Mouse (Mus musculus) limb, embryonic 12.5 days (tissue): ENCODE data around the gene Fgd5. TPM values are rescaled to one million over a fixed set of nuclear protein-coding genes. Genes with fewer than 3 reads are reported as not detected.

Source experiments
- ATAC-seq: fragments of 200-750 bp; cut with Nextera tagmentation; 2 replicates; pipeline ENCODE4 v1.8.0; 2017; ENCODE audit warnings: low read depth, moderate TSS enrichment; ENCODE audit not compliant: insufficient number of reproducible peaks, insufficient read depth, low FRiP score, low TSS enrichment
- H3K27ac ChIP-seq: fragments of 300-500 bp; sonication (generic); 2 replicates; pipeline ENCODE4 v1.5.1; 2016; ENCODE audit warnings: mild to moderate bottlenecking, moderate library complexity
- H3K27me3 ChIP-seq: fragments of 300-500 bp; sonication (generic); 2 replicates; pipeline ENCODE4 v1.6.1; 2016; ENCODE audit warnings: mild to moderate bottlenecking, moderate library complexity
- H3K36me3 ChIP-seq: fragments of 300-500 bp; sonication (generic); 2 replicates; pipeline ENCODE4 v1.6.1; 2016; ENCODE audit warnings: mild to moderate bottlenecking, moderate library complexity
- H3K4me1 ChIP-seq: fragments of 300-500 bp; sonication (generic); replicated peaks from 2 replicates; pipeline ENCODE4 v1.6.1; 2016
- H3K4me2 ChIP-seq: fragments of 300-500 bp; sonication (generic); 2 replicates; pipeline ENCODE4 v1.6.1; 2016; ENCODE audit warnings: mild to moderate bottlenecking, moderate library complexity
- H3K4me3 ChIP-seq: fragments of 300-500 bp; sonication (generic); replicated peaks from 2 replicates; pipeline ENCODE4 v1.5.1; 2016; ENCODE audit warnings: mild to moderate bottlenecking
- H3K9ac ChIP-seq: fragments of 300-500 bp; sonication (generic); replicated peaks from 2 replicates; pipeline ENCODE4 v1.6.1; 2016; ENCODE audit warnings: mild to moderate bottlenecking, moderate library complexity
- H3K9me3 ChIP-seq: fragments of 300-500 bp; sonication (generic); 2 replicates; pipeline ENCODE4 v1.6.1; 2016; ENCODE audit warnings: mild to moderate bottlenecking, moderate library complexity
- WGBS: fragments of 180-500 bp; shearing (Covaris S2); methylation state at CpG from one replicate; pipeline ENCODE4 v1.1.7; 2016; 5-methylcytosine and 5-hydroxymethylcytosine counted together
- polyA plus RNA-seq: library from polyadenylated mRNA; unstranded; fragments of >200 nt; fragmentation: Nextera tagmentation; extraction: Ambion mirVana; gene quantifications from 2 replicates; pipeline ENCODE4 v1.2.1, GENCODE M21; 2016

Gene Fgd5
- polyA plus RNA-seq, 1 experiment from 2014 or later: 5.8 TPM

DNA sequence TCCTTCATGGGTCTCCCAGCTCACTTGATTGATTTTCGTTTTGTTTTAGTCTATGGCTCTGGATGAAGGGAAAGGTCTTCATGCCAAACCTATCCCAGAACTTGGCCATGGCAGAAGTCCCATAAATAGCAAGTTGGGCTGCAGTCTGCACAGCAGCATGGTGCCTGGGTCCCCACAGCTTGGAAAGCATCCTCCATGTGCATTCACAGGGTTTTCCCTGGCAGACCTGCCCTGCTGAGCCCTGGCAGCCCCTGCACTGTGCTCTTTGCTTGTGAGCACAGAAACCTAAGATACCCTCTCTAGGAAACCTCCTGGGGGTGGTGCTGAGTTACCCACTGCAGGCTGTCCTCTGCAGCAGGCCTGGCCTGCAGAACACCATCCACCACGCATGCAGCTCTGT is 32.2 kb downstream of the Fgd5 start:
- no peak overlapping the region for H3K9ac ChIP-seq
- no peak for ATAC-seq
- H3K4me1 ChIP-seq: peaks cover 7% of the 10 kb centered on the region; the same call in 1 of the 2 replicates
- H3K4me2 ChIP-seq: no peak overlapping the region
- H3K9me3 ChIP-seq: no peaks in the 10 kb centered on the region
- no peak overlapping the region for H3K4me3 ChIP-seq
- no peaks in the 10 kb centered on the region for H3K27me3 ChIP-seq
- no peak overlapping the region for H3K27ac ChIP-seq
- 84% methylated on average over 2 of the region's 2 CpGs for WGBS
- no peaks in the 10 kb centered on the region for H3K36me3 ChIP-seq

DNA sequence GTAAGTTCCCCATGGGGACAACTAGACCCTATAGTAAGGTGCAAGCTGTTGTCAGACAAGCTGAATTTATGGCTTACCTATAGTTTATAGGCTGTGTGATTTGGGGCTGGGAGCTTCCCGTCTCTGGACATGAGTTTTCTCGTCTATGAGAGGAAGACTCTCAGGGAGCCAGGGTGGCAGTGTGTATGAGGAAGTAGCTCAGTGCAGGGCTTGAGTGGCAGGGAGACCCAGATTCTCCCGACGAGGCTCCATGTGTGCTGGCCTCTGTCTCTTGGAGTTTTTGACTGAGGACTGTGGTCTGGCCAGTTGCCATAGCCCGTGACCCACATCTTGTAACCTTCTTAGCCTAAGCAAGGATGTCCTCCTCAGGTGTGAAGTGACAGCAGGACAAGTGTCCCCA is 33.7 kb downstream of the Fgd5 start:
- H3K9ac ChIP-seq: no peak overlapping the region
- H3K9me3 ChIP-seq: no peaks in the 10 kb centered on the region
- H3K4me2 ChIP-seq: no peak overlapping the region
- 80% methylated on average over 5 of the region's 5 CpGs for WGBS
- H3K27ac ChIP-seq: no peak overlapping the region
- peaks cover 7% of the 10 kb centered on the region; the same call in 1 of the 2 replicates for H3K4me1 ChIP-seq
- H3K36me3 ChIP-seq: no peaks in the 10 kb centered on the region
- no peak for ATAC-seq
- H3K27me3 ChIP-seq: no peaks in the 10 kb centered on the region
- no peak overlapping the region for H3K4me3 ChIP-seq

DNA sequence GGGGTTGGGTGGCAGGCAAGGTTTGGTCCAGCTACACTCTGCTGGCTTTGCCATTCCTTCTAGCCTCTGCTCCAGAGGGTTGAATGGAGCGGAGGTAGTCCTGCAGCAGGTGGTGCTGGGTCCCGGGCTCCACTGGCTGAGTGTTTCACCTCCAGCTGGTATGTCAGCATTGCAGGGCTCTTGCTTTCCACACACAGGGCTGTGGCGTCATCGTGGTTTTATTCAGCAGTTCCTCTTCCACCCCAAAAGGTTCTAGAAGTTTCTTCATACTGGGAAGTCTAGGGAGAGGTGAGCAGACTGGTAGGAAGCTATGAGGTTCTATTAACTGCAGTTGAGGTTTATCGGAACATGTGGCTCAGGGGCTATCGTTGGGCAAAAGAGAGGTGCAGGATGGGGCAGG is 34.4 kb downstream of the Fgd5 start:
- Histone ChIP-seq H3K36me3 (no peaks in the 10 kb centered on the region), H3K4me3 (no peak overlapping the region), H3K9ac (no peak overlapping the region), H3K4me1 (peaks cover 7% of the 10 kb centered on the region; the same call in 1 of the 2 replicates), H3K9me3 (no peaks in the 10 kb centered on the region), H3K4me2 (no peak overlapping the region), H3K27me3 (no peaks in the 10 kb centered on the region), H3K27ac (no peak overlapping the region)
- 89% methylated on average over 6 of the region's 6 CpGs for WGBS
- ATAC-seq: no peak

DNA sequence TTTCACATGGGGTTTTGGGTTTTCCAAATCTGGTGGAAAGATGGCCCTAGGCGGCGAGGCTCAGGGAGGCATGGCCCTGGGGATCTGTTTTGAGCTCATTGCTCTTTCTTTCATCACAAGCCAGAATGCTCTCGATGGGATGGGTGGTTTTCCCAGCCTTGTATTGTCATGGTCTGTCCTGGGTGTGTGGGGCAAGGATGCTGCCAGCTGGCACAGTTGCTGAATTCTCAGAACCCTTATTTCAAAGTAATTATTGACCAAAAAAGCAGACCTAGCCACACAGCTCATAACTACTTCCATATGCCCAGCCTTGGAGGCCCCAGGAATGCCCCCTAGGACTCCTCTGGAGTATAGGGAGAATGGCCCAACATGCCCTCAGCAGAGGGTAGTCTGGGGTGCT is 34.9 kb downstream of the Fgd5 start:
- H3K4me1 ChIP-seq: peaks cover 7% of the 10 kb centered on the region; the same call in 1 of the 2 replicates
- H3K27ac ChIP-seq: no peak overlapping the region
- ATAC-seq: no peak
- H3K4me2 ChIP-seq: no peak overlapping the region
- H3K9ac ChIP-seq: no peak overlapping the region
- no peaks in the 10 kb centered on the region for H3K36me3 ChIP-seq
- no peaks in the 10 kb centered on the region for H3K9me3 ChIP-seq
- H3K27me3 ChIP-seq: no peaks in the 10 kb centered on the region
- 75% methylated on average over 3 of the region's 3 CpGs for WGBS
- no peak overlapping the region for H3K4me3 ChIP-seq

DNA sequence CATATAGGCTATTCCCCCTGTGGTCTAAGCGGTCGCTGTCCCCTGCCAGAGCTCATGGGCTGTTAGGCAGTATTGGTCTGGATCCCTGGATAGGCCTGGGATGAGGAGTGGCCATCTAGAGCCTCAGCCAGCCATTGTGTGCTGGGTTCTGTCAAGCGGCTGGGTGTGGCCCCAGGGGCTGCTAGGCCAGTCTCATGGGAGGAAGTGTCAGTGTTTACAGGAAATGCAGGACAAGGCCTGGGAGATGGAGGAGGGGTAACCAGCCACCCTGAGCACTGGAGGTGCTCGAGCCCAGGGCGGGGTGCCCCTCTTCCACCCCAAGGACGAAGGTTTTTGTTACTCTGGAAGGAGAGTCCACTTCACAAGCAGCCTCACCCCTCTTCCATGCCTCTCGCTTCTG is 36.3 kb downstream of the Fgd5 start:
- H3K27ac ChIP-seq: no peak overlapping the region
- no peak overlapping the region for H3K4me2 ChIP-seq
- H3K4me3 ChIP-seq: no peak overlapping the region
- H3K4me1 ChIP-seq: peaks cover 3% of the 10 kb centered on the region; the same call in 1 of the 2 replicates
- no peaks in the 10 kb centered on the region for H3K9me3 ChIP-seq
- ATAC-seq: no peak
- H3K9ac ChIP-seq: no peak overlapping the region
- no peaks in the 10 kb centered on the region for H3K27me3 ChIP-seq
- H3K36me3 ChIP-seq: no peaks in the 10 kb centered on the region
- 73% methylated on average over 7 of the region's 7 CpGs for WGBS

DNA sequence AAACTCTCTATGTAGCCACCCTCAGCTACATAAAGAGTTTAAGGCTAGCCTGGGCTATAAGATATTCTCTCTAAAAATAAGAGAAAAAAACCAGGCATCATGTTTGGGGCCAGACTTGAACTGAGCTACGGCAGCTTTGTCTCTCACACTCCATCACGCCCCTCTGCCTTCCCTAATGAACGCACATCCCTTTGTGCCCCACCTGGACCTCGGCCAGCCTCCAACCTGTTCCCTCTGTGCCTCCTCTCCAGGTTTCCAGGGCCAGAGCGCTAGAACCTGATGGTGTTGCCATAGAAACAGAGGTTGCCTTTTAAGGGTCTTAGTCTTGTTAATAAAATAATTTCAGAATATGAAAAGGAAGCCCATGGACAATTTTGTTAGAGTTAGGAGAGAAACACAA is 37.2 kb downstream of the Fgd5 start:
- H3K9me3 ChIP-seq: no peaks in the 10 kb centered on the region
- no peaks in the 10 kb centered on the region for H3K36me3 ChIP-seq
- 78% methylated on average over 5 of the region's 5 CpGs for WGBS
- H3K9ac ChIP-seq: no peak overlapping the region
- no peak for ATAC-seq
- H3K27ac ChIP-seq: no peak overlapping the region
- peaks cover 3% of the 10 kb centered on the region; the same call in 1 of the 2 replicates for H3K4me1 ChIP-seq
- no peaks in the 10 kb centered on the region for H3K27me3 ChIP-seq
- H3K4me3 ChIP-seq: no peak overlapping the region
- H3K4me2 ChIP-seq: no peak overlapping the region

DNA sequence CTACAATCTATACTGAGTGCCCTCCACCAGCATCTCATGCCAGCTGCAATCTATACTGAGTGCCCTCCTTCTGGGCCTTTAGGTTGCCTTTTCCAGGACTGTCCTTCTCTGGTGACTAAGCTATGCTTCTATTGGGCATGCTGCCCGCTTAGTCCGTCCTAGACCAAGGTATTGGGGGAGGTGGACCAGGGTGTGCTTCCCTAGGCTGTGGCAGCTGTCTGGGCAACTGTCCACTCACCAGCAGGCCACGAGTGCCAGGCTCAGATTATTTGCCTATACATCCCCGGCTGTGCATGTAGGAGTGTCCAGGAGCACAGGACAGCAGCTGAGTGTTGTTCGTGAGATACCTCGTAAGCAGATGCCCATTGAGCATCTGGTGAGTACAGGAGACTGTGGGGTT is 38.1 kb downstream of the Fgd5 start:
- Histone ChIP-seq H3K36me3 (no peaks in the 10 kb centered on the region), H3K4me2 (no peak overlapping the region), H3K4me1 (peaks cover 3% of the 10 kb centered on the region; the same call in 1 of the 2 replicates), H3K9ac (no peak overlapping the region), H3K4me3 (no peak overlapping the region), H3K9me3 (no peaks in the 10 kb centered on the region), H3K27me3 (no peaks in the 10 kb centered on the region), H3K27ac (no peak overlapping the region)
- ATAC-seq: no peak
- 79% methylated on average over 6 of the region's 6 CpGs for WGBS

DNA sequence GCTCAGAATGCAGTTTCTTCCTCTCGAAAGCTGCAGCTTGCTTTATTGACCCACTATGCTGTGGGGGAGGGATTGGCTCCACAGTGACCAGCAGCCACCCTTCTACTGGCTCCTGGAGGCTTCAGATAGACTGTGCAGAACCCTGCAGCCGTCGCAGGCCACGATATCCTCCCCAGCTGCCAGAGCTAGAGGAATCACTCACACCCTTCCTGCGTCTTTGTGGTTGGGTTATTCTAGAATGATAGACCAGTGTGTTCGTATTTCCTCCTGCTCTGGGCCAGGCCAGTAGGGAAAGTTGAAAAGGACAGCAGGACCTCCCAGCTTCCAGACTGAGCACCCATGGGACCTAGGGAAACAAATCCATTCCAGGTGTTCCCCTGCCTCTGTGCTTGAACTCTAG is 39.7 kb downstream of the Fgd5 start:
- Histone ChIP-seq H3K27ac (no peak overlapping the region), H3K4me2 (no peak overlapping the region), H3K4me1 (peaks cover 3% of the 10 kb centered on the region; the same call in 1 of the 2 replicates), H3K4me3 (no peak overlapping the region), H3K9me3 (no peaks in the 10 kb centered on the region), H3K9ac (no peak overlapping the region), H3K27me3 (no peaks in the 10 kb centered on the region), H3K36me3 (no peaks in the 10 kb centered on the region)
- WGBS: 60% methylated on average over 6 of the region's 6 CpGs
- ATAC-seq: no peak

DNA sequence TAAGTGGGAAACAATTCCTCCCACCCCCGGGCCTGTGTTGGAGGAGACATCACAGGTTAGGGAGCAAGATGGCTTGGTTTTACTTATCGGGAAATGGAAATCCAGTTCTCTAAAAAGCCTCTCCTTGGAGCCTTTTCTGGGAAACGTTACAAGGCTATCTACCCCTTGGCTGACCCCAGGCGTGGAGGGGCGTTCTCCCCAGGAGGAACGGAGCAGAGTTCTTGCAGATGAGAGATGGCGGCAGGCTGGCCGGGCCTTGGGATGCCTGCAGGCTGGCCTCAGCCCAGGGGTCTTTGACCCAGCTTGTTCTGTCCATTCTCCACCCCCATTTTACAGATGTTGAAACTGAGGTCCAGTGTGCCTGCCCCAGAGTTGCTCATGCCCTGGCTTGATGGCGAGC is 42.4 kb downstream of the Fgd5 start:
- Histone ChIP-seq H3K9ac (no peak overlapping the region), H3K4me1 (no peaks in the 10 kb centered on the region; the same call in none of the 2 replicates), H3K4me2 (no peak overlapping the region), H3K4me3 (no peak overlapping the region), H3K36me3 (no peaks in the 10 kb centered on the region), H3K27ac (no peak overlapping the region), H3K9me3 (no peaks in the 10 kb centered on the region), H3K27me3 (no peaks in the 10 kb centered on the region)
- no peak for ATAC-seq
- 87% methylated on average over 9 of the region's 9 CpGs for WGBS

DNA sequence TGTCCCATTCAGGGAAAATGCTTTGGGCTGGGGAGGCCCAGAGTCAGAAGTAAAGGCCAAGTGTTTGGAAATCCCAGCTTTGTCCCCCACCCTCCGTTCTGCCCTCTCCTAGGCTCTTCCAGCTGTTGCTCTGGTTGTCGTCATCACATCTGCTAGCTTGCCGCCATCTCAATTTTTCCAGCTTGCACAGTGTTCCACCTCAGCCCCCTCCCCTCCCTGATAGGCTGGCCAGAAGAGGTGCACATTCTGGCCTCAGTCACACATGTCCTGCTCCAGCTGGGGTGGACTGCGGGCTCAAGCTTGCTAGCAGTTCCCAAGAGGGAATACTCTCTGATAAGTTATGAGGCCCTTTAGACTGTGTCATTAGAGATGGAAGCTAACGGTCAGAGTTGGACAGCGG is 42.8 kb downstream of the Fgd5 start:
- H3K4me2 ChIP-seq: no peak overlapping the region
- no peak overlapping the region for H3K9ac ChIP-seq
- no peak for ATAC-seq
- no peak overlapping the region for H3K4me3 ChIP-seq
- no peaks in the 10 kb centered on the region; the same call in none of the 2 replicates for H3K4me1 ChIP-seq
- no peaks in the 10 kb centered on the region for H3K36me3 ChIP-seq
- no peaks in the 10 kb centered on the region for H3K9me3 ChIP-seq
- H3K27ac ChIP-seq: no peak overlapping the region
- H3K27me3 ChIP-seq: no peaks in the 10 kb centered on the region
- 63% methylated on average over 6 of the region's 6 CpGs for WGBS

DNA sequence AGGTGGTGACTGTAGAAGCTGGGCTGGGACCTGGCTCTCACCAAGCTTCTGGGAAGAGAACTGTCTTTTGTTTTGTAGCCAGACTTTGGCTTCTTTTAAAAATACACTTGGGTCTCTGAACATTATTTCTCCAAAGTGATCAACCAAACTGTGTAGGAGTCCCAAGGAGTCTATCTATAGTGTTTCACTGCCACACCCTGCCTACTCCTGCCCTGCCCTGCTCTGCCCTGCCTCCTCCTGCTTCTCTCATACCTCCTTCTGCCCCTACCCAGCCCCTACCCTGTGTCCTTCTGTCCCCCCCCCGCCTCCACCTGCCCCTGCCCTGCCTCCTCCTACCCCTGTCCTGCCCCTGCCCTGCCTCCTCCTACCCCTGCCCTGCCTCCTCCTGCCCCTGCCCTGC is 46.6 kb downstream of the Fgd5 start:
- Histone ChIP-seq H3K4me1 (no peaks in the 10 kb centered on the region; the same call in 1 of the 2 replicates), H3K27me3 (no peaks in the 10 kb centered on the region), H3K4me3 (no peak overlapping the region), H3K9ac (no peak overlapping the region), H3K36me3 (no peaks in the 10 kb centered on the region), H3K9me3 (no peaks in the 10 kb centered on the region), H3K27ac (no peak overlapping the region), H3K4me2 (no peak overlapping the region)
- 86% methylated on average over 1 of the region's 1 CpGs for WGBS
- no peak for ATAC-seq

DNA sequence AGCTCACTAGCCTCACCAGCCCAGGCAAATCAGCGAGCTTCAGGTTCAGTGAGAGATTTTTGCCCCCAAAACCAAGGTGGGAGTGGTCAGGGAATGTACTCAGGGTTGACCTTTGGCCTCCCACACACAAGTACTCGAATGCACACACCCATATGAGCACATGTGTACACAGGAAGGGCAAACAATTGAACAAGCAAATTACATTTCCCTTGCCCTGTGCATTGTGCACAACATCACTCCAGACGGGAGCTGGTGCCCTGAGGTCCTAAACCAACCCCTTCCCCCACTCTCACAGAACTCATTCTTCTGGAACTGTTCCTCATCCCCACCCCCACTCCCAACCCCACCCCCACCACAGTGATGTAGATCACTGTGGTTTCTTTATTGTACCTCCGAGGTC is 48.7 kb downstream of the Fgd5 start:
- ATAC-seq: no peak
- Histone ChIP-seq H3K27ac (no peak overlapping the region), H3K9ac (no peak overlapping the region), H3K9me3 (no peaks in the 10 kb centered on the region), H3K36me3 (no peaks in the 10 kb centered on the region), H3K4me2 (no peak overlapping the region), H3K4me1 (no peaks in the 10 kb centered on the region; the same call in 1 of the 2 replicates), H3K27me3 (no peaks in the 10 kb centered on the region), H3K4me3 (no peak overlapping the region)
- WGBS: 83% methylated on average over 4 of the region's 4 CpGs
